Comparison of ENCODE assay signal across 21 mouse cellular contexts in the genomic region with DNA sequence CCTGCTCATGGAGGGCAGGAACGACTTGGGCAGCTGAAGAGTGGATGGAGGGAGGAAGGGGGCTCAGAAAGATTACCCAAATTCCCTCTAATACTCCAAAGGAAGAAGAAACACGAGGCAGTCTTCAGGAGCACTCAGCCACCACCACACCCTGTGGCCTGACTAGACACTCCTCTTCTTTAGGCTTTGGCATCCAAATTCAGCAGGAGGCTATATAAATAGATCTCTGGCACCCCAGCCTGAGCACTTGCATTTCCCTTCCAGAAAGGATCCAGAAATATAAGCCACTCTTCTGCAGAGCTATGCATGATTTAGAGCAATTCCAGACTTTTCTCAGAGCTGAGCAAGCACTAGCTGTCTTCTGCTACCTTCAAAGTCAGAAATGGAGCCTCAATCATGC.
DNase-seq lines count a peak whose midpoint lies in the region; ATAC-seq and TF ChIP-seq lines count a peak whose summit lies in the region.
"Had no signal": no experiment of that assay in that cellular context is flagged by ENCODE, and none has a peak within 500 bp of the region (broad histone marks: within the 10 kb centered on the region; RNA-seq: fewer than 3 reads in every experiment).

No protein-coding gene starts in this region.

- H3K27me3 ChIP-seq in intestine, embryonic 16.5 days (replicated peaks; ENCODE audit: control insufficient read depth, insufficient read depth, low read length), result no peaks in the 10 kb centered on the region
- H3K27me3 ChIP-seq: embryonic facial prominence, embryonic 15.5 days; limb, embryonic 12.5 days; liver, embryonic 12.5 days; megakaryocyte, embryonic 14.5 days had no signal

- peak overlapping the region; percentile 73 for H3K27ac ChIP-seq in gastrocnemius, adult 2 months
- H3K27ac ChIP-seq in intestine, embryonic 16.5 days (ENCODE audit: low read length), result no peak overlapping the region
- H3K27ac ChIP-seq: embryonic facial prominence, embryonic 15.5 days; hindbrain, postnatal 0 days; layer of hippocampus, adult 2 months; limb, embryonic 12.5 days; liver, embryonic 12.5 days had no signal

- ATAC-seq in cerebellum, adult (ENCODE audit: insufficient number of reproducible peaks, low FRiP score, low TSS enrichment), result peak; percentile 63; the same call in 1 of the 2 replicates
- ATAC-seq in intestine, embryonic 16.5 days, result no peak
- ATAC-seq: hindbrain, postnatal 0 days; liver, embryonic 12.5 days had no signal

- H3K36me3 ChIP-seq in intestine, embryonic 16.5 days (ENCODE audit: control insufficient read depth, insufficient read depth, low read length), result no peaks in the 10 kb centered on the region
- H3K36me3 ChIP-seq: embryonic facial prominence, embryonic 15.5 days; limb, embryonic 12.5 days; liver, embryonic 12.5 days had no signal

- no peak overlapping the region for H3K4me2 ChIP-seq in intestine, embryonic 16.5 days (ENCODE audit: low read depth, low read length)
- H3K4me2 ChIP-seq: embryonic facial prominence, embryonic 15.5 days; limb, embryonic 12.5 days; liver, embryonic 12.5 days had no signal

- H3K9ac ChIP-seq in intestine, embryonic 16.5 days (ENCODE audit: low read depth, low read length), result no peak overlapping the region
- H3K9ac ChIP-seq: embryonic facial prominence, embryonic 15.5 days; limb, embryonic 12.5 days; liver, embryonic 12.5 days had no signal

- DNase-seq in cerebellum, adult 9-11 months, result no peak
- peak; percentile 28 for DNase-seq in gastrocnemius, adult 2 months
- DNase-seq in gastrocnemius, postnatal 4 days (ENCODE audit: low spot score in 2 of 2), result no peak
- DNase-seq in layer of hippocampus, adult 9-11 months, result peak; percentile 29
- no peak for DNase-seq in layer of hippocampus, adult 11-12 months (ENCODE audit: low spot score)
- peak; percentile 18 to 38 for DNase-seq in left cerebral cortex, postnatal 36 days (ENCODE audit: low spot score in 2 of 2)
- DNase-seq: adrenal gland, adult 2 months; kidney, adult 18-20 months; kidney, postnatal 10 days; lung, adult 2 months; midbrain, embryonic 14.5 days; thymus, postnatal 36 days had no signal

- TF ChIP-seq CTCF in gastrocnemius, adult 2 months (IDR thresholded peaks at IDR 0.05), result no peak

- 58% methylated on average over 2 of the region's 2 CpGs for WGBS in intestine, embryonic 16.5 days

- H3K4me3 ChIP-seq in gastrocnemius, adult 2 months, result no peak overlapping the region
- no peak overlapping the region for H3K4me3 ChIP-seq in intestine, embryonic 16.5 days (ENCODE audit: low read length)
- H3K4me3 ChIP-seq: embryonic facial prominence, embryonic 15.5 days; layer of hippocampus, adult 2 months; limb, embryonic 12.5 days; liver, embryonic 12.5 days; megakaryocyte, embryonic 14.5 days; myocyte had no signal

- intact Hi-C loops in gastrocnemius, adult 2 months (cut with DNase I), result loop anchor here (5.0 to 10.0 kb wide), 2 partner anchors 218 to 731 kb away; partner anchors contain the start of gene Slc35e1
- intact Hi-C loops in left cerebral cortex, postnatal 36 days (cut with DNase I), result loop anchor here (10.0 kb wide), 1 partner anchor 1709 kb away; no protein-coding TSS in a partner anchor

- no peaks in the 10 kb centered on the region for H3K4me1 ChIP-seq in intestine, embryonic 16.5 days (ENCODE audit: control insufficient read depth, insufficient read depth, low read length)
- H3K4me1 ChIP-seq: embryonic facial prominence, embryonic 15.5 days; limb, embryonic 12.5 days; liver, embryonic 12.5 days; megakaryocyte, embryonic 14.5 days had no signal

- H3K9me3 ChIP-seq in intestine, embryonic 16.5 days (ENCODE audit: control insufficient read depth, low read length), result no peaks in the 10 kb centered on the region
- H3K9me3 ChIP-seq: embryonic facial prominence, embryonic 15.5 days; limb, embryonic 12.5 days; liver, embryonic 12.5 days had no signal

Comparison
In these comparisons a context has a peak if more than half of its experiments do, and no peak if none do; other contexts are left out.
1. DNase-seq: peak in gastrocnemius, adult 2 months (single experiment), layer of hippocampus, adult 9-11 months (single experiment) and left cerebral cortex, postnatal 36 days (2 of 2); none in cerebellum, adult 9-11 months (single experiment), gastrocnemius, postnatal 4 days (0 of 2) and layer of hippocampus, adult 11-12 months (single experiment).